Mouse (Mus musculus): ENCODE results near the gene Micu1. TPM values are rescaled to one million over a fixed set of nuclear protein-coding genes. Genes with fewer than 3 reads are reported as not detected.

The Micu1 gene
- polyA plus RNA-seq, 1 experiment: 22.9 TPM

- Histone ChIP-seq H3K9me3 (replicated peaks; ENCODE audit: control insufficient read depth, insufficient read depth, low read length, poor library complexity, severe bottlenecking) (no peaks in the 10 kb centered on the region), H3K4me3 (ENCODE audit: low read depth, low read length) (no peak overlapping the region), H3K4me1 (ENCODE audit: control insufficient read depth, insufficient read depth, low read length) (no peaks in the 10 kb centered on the region), H3K9ac (ENCODE audit: low read depth, poor library complexity, severe bottlenecking) (no peak overlapping the region), H3K27me3 (ENCODE audit: control insufficient read depth, insufficient read depth, low read length, poor library complexity, severe bottlenecking) (no peaks in the 10 kb centered on the region), H3K36me3 (ENCODE audit: control insufficient read depth, insufficient read depth, low read length, poor library complexity, severe bottlenecking) (no peaks in the 10 kb centered on the region), H3K27ac (ENCODE audit: insufficient read depth, low read length) (no peak overlapping the region)
- TF ChIP-seq CTCF (IDR thresholded peaks at IDR 0.05; ENCODE audit: low read depth, low read length) (no peak), EP300 (IDR thresholded peaks at IDR 0.05; ENCODE audit: insufficient read depth, low read depth, low read length) (no peak), POLR2A (IDR thresholded peaks at IDR 0.05; ENCODE audit: insufficient read depth, low read length) (no peak)
Observed at GRCm38 (mm10) chr10:59809991-59810574, 107.8 kb downstream of the Micu1 start.

- H3K36me3 ChIP-seq (ENCODE audit: control insufficient read depth, insufficient read depth, low read length, poor library complexity, severe bottlenecking): no peaks in the 10 kb centered on the region
- no peaks in the 10 kb centered on the region for H3K9me3 ChIP-seq (replicated peaks; ENCODE audit: control insufficient read depth, insufficient read depth, low read length, poor library complexity, severe bottlenecking)
- H3K27ac ChIP-seq (ENCODE audit: insufficient read depth, low read length): no peak overlapping the region
- no peaks in the 10 kb centered on the region for H3K4me1 ChIP-seq (ENCODE audit: control insufficient read depth, insufficient read depth, low read length)
- TF ChIP-seq POLR2A (IDR thresholded peaks at IDR 0.05; ENCODE audit: insufficient read depth, low read length) (no peak), EP300 (IDR thresholded peaks at IDR 0.05; ENCODE audit: insufficient read depth, low read depth, low read length) (no peak), CTCF (IDR thresholded peaks at IDR 0.05; ENCODE audit: low read depth, low read length) (peak; percentile 51)
- no peaks in the 10 kb centered on the region for H3K27me3 ChIP-seq (ENCODE audit: control insufficient read depth, insufficient read depth, low read length, poor library complexity, severe bottlenecking)
- 0 out of 2 replicates have a peak overlapping the region, but pooled peaks have one; percentile 16 for H3K9ac ChIP-seq (ENCODE audit: low read depth, poor library complexity, severe bottlenecking)
- no peak overlapping the region for H3K4me3 ChIP-seq (ENCODE audit: low read depth, low read length)
Observed at GRCm38 (mm10) chr10:59812939-59813338, 110.7 kb downstream of the Micu1 start.

- Histone ChIP-seq H3K4me3 (ENCODE audit: low read depth, low read length) (no peak overlapping the region), H3K27me3 (ENCODE audit: control insufficient read depth, insufficient read depth, low read length, poor library complexity, severe bottlenecking) (no peaks in the 10 kb centered on the region), H3K9me3 (replicated peaks; ENCODE audit: control insufficient read depth, insufficient read depth, low read length, poor library complexity, severe bottlenecking) (no peaks in the 10 kb centered on the region), H3K4me1 (ENCODE audit: control insufficient read depth, insufficient read depth, low read length) (no peaks in the 10 kb centered on the region), H3K9ac (ENCODE audit: low read depth, poor library complexity, severe bottlenecking) (no peak overlapping the region), H3K27ac (ENCODE audit: insufficient read depth, low read length) (no peak overlapping the region), H3K36me3 (ENCODE audit: control insufficient read depth, insufficient read depth, low read length, poor library complexity, severe bottlenecking) (no peaks in the 10 kb centered on the region)
- no peak for TF ChIP-seq POLR2A (IDR thresholded peaks at IDR 0.05; ENCODE audit: insufficient read depth, low read length)
- TF ChIP-seq EP300 (IDR thresholded peaks at IDR 0.05; ENCODE audit: insufficient read depth, low read depth, low read length): no peak
- no peak for TF ChIP-seq CTCF (IDR thresholded peaks at IDR 0.05; ENCODE audit: low read depth, low read length)
Observed at GRCm38 (mm10) chr10:59813759-59814158, 111.5 kb downstream of the Micu1 start.

- TF ChIP-seq POLR2A (IDR thresholded peaks at IDR 0.05; ENCODE audit: insufficient read depth, low read length): no peak
- TF ChIP-seq CTCF (IDR thresholded peaks at IDR 0.05; ENCODE audit: low read depth, low read length): peak; percentile 92
- TF ChIP-seq EP300 (IDR thresholded peaks at IDR 0.05; ENCODE audit: insufficient read depth, low read depth, low read length): no peak
- H3K4me1 ChIP-seq (ENCODE audit: control insufficient read depth, insufficient read depth, low read length): peaks cover 3% of the 10 kb centered on the region
- no peaks in the 10 kb centered on the region for H3K36me3 ChIP-seq (ENCODE audit: control insufficient read depth, insufficient read depth, low read length, poor library complexity, severe bottlenecking)
- H3K9ac ChIP-seq (ENCODE audit: low read depth, poor library complexity, severe bottlenecking): no peak overlapping the region
- H3K27me3 ChIP-seq (ENCODE audit: control insufficient read depth, insufficient read depth, low read length, poor library complexity, severe bottlenecking): no peaks in the 10 kb centered on the region
- H3K9me3 ChIP-seq (replicated peaks; ENCODE audit: control insufficient read depth, insufficient read depth, low read length, poor library complexity, severe bottlenecking): no peaks in the 10 kb centered on the region
- H3K27ac ChIP-seq (ENCODE audit: insufficient read depth, low read length): no peak overlapping the region
- H3K4me3 ChIP-seq (ENCODE audit: low read depth, low read length): no peak overlapping the region
Observed at GRCm38 (mm10) chr10:59814505-59815155, 112.4 kb downstream of the Micu1 start.

- TF ChIP-seq CTCF (IDR thresholded peaks at IDR 0.05; ENCODE audit: low read depth, low read length) (no peak), EP300 (IDR thresholded peaks at IDR 0.05; ENCODE audit: insufficient read depth, low read depth, low read length) (no peak), POLR2A (IDR thresholded peaks at IDR 0.05; ENCODE audit: insufficient read depth, low read length) (no peak)
Observed at GRCm38 (mm10) chr10:59816569-59816968, 114.3 kb downstream of the Micu1 start.

GRCm38 (mm10) chr10:59817528-59817927, 115.3 kb downstream of the Micu1 start:
- no peak overlapping the region for H3K27ac ChIP-seq (ENCODE audit: insufficient read depth, low read length)
- H3K4me3 ChIP-seq (ENCODE audit: low read depth, low read length): no peak overlapping the region
- no peaks in the 10 kb centered on the region for H3K27me3 ChIP-seq (ENCODE audit: control insufficient read depth, insufficient read depth, low read length, poor library complexity, severe bottlenecking)
- no peaks in the 10 kb centered on the region for H3K9me3 ChIP-seq (replicated peaks; ENCODE audit: control insufficient read depth, insufficient read depth, low read length, poor library complexity, severe bottlenecking)
- no peaks in the 10 kb centered on the region for H3K36me3 ChIP-seq (ENCODE audit: control insufficient read depth, insufficient read depth, low read length, poor library complexity, severe bottlenecking)
- H3K4me1 ChIP-seq (ENCODE audit: control insufficient read depth, insufficient read depth, low read length): peaks cover 6% of the 10 kb centered on the region
- no peak for TF ChIP-seq POLR2A (IDR thresholded peaks at IDR 0.05; ENCODE audit: insufficient read depth, low read length)
- TF ChIP-seq CTCF (IDR thresholded peaks at IDR 0.05; ENCODE audit: low read depth, low read length): no peak
- no peak for TF ChIP-seq EP300 (IDR thresholded peaks at IDR 0.05; ENCODE audit: insufficient read depth, low read depth, low read length)
- H3K9ac ChIP-seq (ENCODE audit: low read depth, poor library complexity, severe bottlenecking): no peak overlapping the region

More at GRCm38 (mm10) chr10:59816569-59816968, 114.3 kb downstream of the Micu1 start:
- peaks cover 5% of the 10 kb centered on the region for H3K4me1 ChIP-seq (ENCODE audit: control insufficient read depth, insufficient read depth, low read length)
- no peak overlapping the region for H3K9ac ChIP-seq (ENCODE audit: low read depth, poor library complexity, severe bottlenecking)
- no peak overlapping the region for H3K27ac ChIP-seq (ENCODE audit: insufficient read depth, low read length)
- no peaks in the 10 kb centered on the region for H3K27me3 ChIP-seq (ENCODE audit: control insufficient read depth, insufficient read depth, low read length, poor library complexity, severe bottlenecking)
- no peaks in the 10 kb centered on the region for H3K9me3 ChIP-seq (replicated peaks; ENCODE audit: control insufficient read depth, insufficient read depth, low read length, poor library complexity, severe bottlenecking)
- H3K4me3 ChIP-seq (ENCODE audit: low read depth, low read length): no peak overlapping the region
- H3K36me3 ChIP-seq (ENCODE audit: control insufficient read depth, insufficient read depth, low read length, poor library complexity, severe bottlenecking): no peaks in the 10 kb centered on the region

All from ES-Bruce4 (cell line).